Mouse (Mus musculus) midbrain, embryonic 11.5 days (tissue): ENCODE results near the gene Plekha5. TPM values are rescaled to one million over a fixed set of nuclear protein-coding genes. Genes with fewer than 3 reads are reported as not detected.
A peak's percentile ranks its signal among the peaks of the same experiment; 100 is the strongest.

Source experiments
- ATAC-seq: fragments of 200-750 bp; cut with Nextera tagmentation; 2 replicates; pipeline ENCODE4 v1.8.0; 2017; ENCODE audit warnings: moderate TSS enrichment, moderate library complexity; ENCODE audit not compliant: low FRiP score
- DNase-seq: peaks from one replicate; pipeline ENCODE4 v3.0.0; 2015; ENCODE audit warnings: low spot score; ENCODE audit errors: missing footprints
- H3K27ac ChIP-seq: fragments of 300-500 bp; sonication (generic); 2 replicates; pipeline ENCODE4 v1.5.1; 2014; ENCODE audit warnings: low read depth, low read length
- H3K27me3 ChIP-seq: fragments of 300-500 bp; sonication (generic); 2 replicates; pipeline ENCODE4 v1.6.1; 2014; ENCODE audit warnings: mild to moderate bottlenecking, low read length, moderate library complexity, mixed read lengths; ENCODE audit not compliant: control insufficient read depth, insufficient read depth
- H3K36me3 ChIP-seq: fragments of 300-500 bp; sonication (generic); 2 replicates; pipeline ENCODE4 v1.6.1; 2014; ENCODE audit warnings: mild to moderate bottlenecking, low read length, moderate library complexity, mixed read lengths; ENCODE audit not compliant: control insufficient read depth, insufficient read depth
- H3K4me1 ChIP-seq: fragments of 300-500 bp; sonication (generic); 2 replicates; pipeline ENCODE4 v1.6.1; 2014; ENCODE audit warnings: low read length; ENCODE audit not compliant: control insufficient read depth, insufficient read depth
- H3K4me2 ChIP-seq: fragments of 300-500 bp; sonication (generic); 2 replicates; pipeline ENCODE4 v1.6.1; 2014; ENCODE audit warnings: mild to moderate bottlenecking, moderate library complexity
- H3K4me3 ChIP-seq: fragments of 300-500 bp; sonication (generic); 2 replicates; pipeline ENCODE4 v1.5.1; 2014; ENCODE audit warnings: low read depth, low read length
- H3K9ac ChIP-seq: fragments of 300-500 bp; sonication (generic); 2 replicates; pipeline ENCODE4 v1.6.1; 2014; ENCODE audit warnings: low read length
- H3K9me3 ChIP-seq: fragments of 300-500 bp; sonication (generic); 2 replicates; pipeline ENCODE4 v1.6.1; 2016; ENCODE audit warnings: low read length; ENCODE audit not compliant: control insufficient read depth
- WGBS: fragments of 180-500 bp; shearing (Covaris S2); extraction: QIAGEN DNeasy Blood & Tissue Kit; methylation state at CpG from one replicate; pipeline ENCODE4 v1.1.7; 2014; 5-methylcytosine and 5-hydroxymethylcytosine counted together
- polyA plus RNA-seq: library from polyadenylated mRNA; unstranded; fragments of >200 nt; fragmentation: Nextera tagmentation; extraction: Ambion mirVana; gene quantifications from 2 replicates; pipeline ENCODE4 v1.2.1, GENCODE M21; 2014

The Plekha5 gene
- 56.9 and 57.2 TPM in 2 replicates for polyA plus RNA-seq

- peak within 1 kb of the TSS; percentile 86 for H3K9ac ChIP-seq
- ATAC-seq = peak; percentile 93
- H3K27me3 ChIP-seq = no peaks in the 10 kb centered on the region
- H3K4me2 ChIP-seq = peak within 1 kb of the TSS; percentile 65
- H3K27ac ChIP-seq = peak within 1 kb of the TSS; percentile 78
- under 1% methylated on average over 38 of the region's 65 CpGs for WGBS
- no peaks in the 10 kb centered on the region for H3K9me3 ChIP-seq
- peaks cover 9% of the 10 kb centered on the region for H3K4me1 ChIP-seq
- peak within 1 kb of the TSS; percentile 81 for H3K4me3 ChIP-seq
- H3K36me3 ChIP-seq = no peaks in the 10 kb centered on the region
- DNase-seq = peak; percentile 96
Measured at GRCm38 (mm10) chr6:140423846-140424200, at the start of gene Plekha5. Gene Plekha5 (plus strand): TSS chr6:140424054.

DNA sequence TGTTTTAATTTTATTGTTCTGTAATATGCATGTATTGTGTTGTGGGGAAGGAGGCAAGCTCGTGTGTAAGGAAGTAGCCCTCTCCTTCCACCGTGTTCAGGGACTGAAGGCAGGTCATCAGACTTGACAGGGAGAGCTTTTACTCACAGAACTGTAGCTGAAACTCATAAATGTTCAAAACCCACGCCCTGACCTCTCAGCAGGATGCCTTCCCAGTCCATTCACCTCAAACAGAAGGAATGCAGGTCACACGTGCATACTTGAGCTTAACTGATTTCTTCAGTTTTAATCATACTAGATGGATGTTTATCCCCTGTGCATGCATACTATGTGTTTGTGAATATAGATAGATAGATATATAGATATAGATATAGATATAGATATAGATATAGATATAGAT, 48.2 kb upstream of the Plekha5 start:
- Histone ChIP-seq H3K9ac (no peak overlapping the region), H3K36me3 (no peaks in the 10 kb centered on the region), H3K4me1 (peaks cover 2% of the 10 kb centered on the region; the same call in 1 of the 2 replicates), H3K27ac (no peak overlapping the region), H3K4me2 (no peak overlapping the region), H3K9me3 (no peaks in the 10 kb centered on the region), H3K4me3 (no peak overlapping the region), H3K27me3 (no peaks in the 10 kb centered on the region)
- WGBS = 40% methylated on average over 4 of the region's 4 CpGs
- no peak for ATAC-seq
- DNase-seq = no peak

GRCm38 (mm10) chr6:140380588-140380987, 43.3 kb upstream of the Plekha5 start:
- WGBS = 78% methylated on average over 2 of the region's 2 CpGs
- no peak for ATAC-seq

DNA sequence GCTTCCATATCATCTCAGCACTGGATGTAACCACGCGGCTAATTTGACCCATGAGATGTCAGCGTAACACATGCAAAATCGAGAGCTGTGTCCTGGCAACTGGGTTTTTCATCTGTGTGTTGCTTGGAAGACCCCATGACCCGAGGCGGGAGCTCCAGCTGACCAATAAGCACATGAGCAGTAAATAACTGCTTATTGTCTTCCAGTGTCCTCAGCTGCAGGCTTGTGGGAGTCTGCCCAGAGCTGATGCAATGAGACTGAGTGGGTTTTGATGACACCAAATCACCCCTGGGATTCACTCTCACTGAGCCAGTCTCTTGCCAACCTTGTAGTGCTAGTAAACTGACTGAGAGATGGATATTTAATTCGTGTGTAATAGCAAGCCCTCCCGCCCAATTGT, 42.7 kb upstream of the Plekha5 start:
- DNase-seq = no peak
- H3K9ac ChIP-seq = no peak overlapping the region
- H3K27ac ChIP-seq = no peak overlapping the region
- no peak for ATAC-seq
- H3K4me3 ChIP-seq = no peak overlapping the region
- no peaks in the 10 kb centered on the region for H3K36me3 ChIP-seq
- no peaks in the 10 kb centered on the region for H3K4me1 ChIP-seq
- no peak overlapping the region for H3K4me2 ChIP-seq
- no peaks in the 10 kb centered on the region for H3K9me3 ChIP-seq
- 75% methylated on average over 8 of the region's 8 CpGs for WGBS
- H3K27me3 ChIP-seq = no peaks in the 10 kb centered on the region

More at GRCm38 (mm10) chr6:140380588-140380987, 43.3 kb upstream of the Plekha5 start:
- H3K36me3 ChIP-seq = no peaks in the 10 kb centered on the region
- DNase-seq = no peak
- H3K9me3 ChIP-seq = no peaks in the 10 kb centered on the region
- H3K4me3 ChIP-seq = no peak overlapping the region
- H3K4me1 ChIP-seq = no peaks in the 10 kb centered on the region
- no peak overlapping the region for H3K4me2 ChIP-seq
- no peak overlapping the region for H3K9ac ChIP-seq
- no peaks in the 10 kb centered on the region for H3K27me3 ChIP-seq
- H3K27ac ChIP-seq = no peak overlapping the region

- Histone ChIP-seq H3K27ac (no peak overlapping the region), H3K4me1 (no peaks in the 10 kb centered on the region), H3K36me3 (no peaks in the 10 kb centered on the region), H3K27me3 (no peaks in the 10 kb centered on the region), H3K4me2 (no peak overlapping the region), H3K9ac (no peak overlapping the region), H3K4me3 (no peak overlapping the region), H3K9me3 (no peaks in the 10 kb centered on the region)
- WGBS = 91% methylated on average over 10 of the region's 10 CpGs
- DNase-seq (no peak), ATAC-seq (no peak)
Measured at GRCm38 (mm10) chr6:140383580-140384400, 40.1 kb upstream of the Plekha5 start.

- no peak overlapping the region for H3K4me3 ChIP-seq
- H3K27ac ChIP-seq = no peak overlapping the region
- no peaks in the 10 kb centered on the region for H3K27me3 ChIP-seq
- no peak overlapping the region for H3K9ac ChIP-seq
- no peaks in the 10 kb centered on the region for H3K36me3 ChIP-seq
- H3K4me1 ChIP-seq = no peaks in the 10 kb centered on the region
- ATAC-seq = no peak
- WGBS = 96% methylated on average over 7 of the region's 7 CpGs
- H3K4me2 ChIP-seq = no peak overlapping the region
- no peak for DNase-seq
- H3K9me3 ChIP-seq = no peaks in the 10 kb centered on the region
Measured at GRCm38 (mm10) chr6:140396687-140397086, 27.2 kb upstream of the Plekha5 start.

DNA sequence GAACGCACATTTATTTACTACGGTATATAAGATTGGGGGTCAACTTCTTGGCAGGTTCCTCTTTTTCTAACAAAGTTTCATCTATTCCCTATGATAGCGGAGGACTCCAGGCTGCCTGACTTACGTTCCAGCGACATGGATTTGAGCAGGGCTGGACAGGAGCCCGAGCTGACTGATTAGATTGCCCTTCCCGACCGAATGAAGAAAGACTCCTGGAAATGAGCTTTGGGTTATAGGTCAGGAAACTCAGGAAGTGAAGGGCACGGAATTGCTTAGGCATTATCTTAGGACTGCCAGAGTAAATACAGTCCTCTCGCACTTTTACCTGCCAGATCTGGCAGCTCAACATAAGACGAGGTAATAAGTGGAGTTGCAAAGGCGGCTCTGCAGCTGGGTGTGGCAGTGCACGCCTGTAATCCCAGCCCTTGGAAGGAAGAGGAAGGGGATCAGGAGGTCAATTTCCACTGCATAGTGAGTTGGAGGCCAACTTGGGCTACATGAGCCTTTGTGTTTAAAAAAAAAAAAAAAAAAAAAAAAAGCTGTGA, 21.0 kb upstream of the Plekha5 start:
- no peaks in the 10 kb centered on the region for H3K36me3 ChIP-seq
- no peaks in the 10 kb centered on the region for H3K4me1 ChIP-seq
- no peak overlapping the region for H3K4me2 ChIP-seq
- no peak overlapping the region for H3K4me3 ChIP-seq
- H3K27ac ChIP-seq = no peak overlapping the region
- H3K9ac ChIP-seq = no peak overlapping the region
- no peak for ATAC-seq
- no peaks in the 10 kb centered on the region for H3K9me3 ChIP-seq
- WGBS = 89% methylated on average over 13 of the region's 13 CpGs
- no peaks in the 10 kb centered on the region for H3K27me3 ChIP-seq
- DNase-seq = no peak

DNA sequence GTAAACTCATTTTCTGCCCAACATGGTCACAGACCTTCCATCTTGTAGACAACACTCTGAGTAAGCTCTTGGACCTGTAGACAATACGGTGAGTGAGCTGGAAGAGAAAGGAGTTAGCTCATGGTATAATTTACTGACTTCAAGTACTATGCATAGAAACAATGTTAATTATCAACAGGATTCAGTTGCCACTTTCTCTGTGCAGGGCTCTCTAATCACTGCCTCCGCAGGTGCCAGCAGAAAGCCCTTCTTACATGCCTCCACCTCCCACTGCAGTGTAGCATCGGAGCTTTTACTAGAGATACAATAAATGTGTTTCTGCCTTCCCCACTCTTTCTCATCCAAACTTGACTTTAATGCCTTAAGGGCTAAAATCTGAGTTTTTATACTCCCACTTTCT, 11.9 kb upstream of the Plekha5 start:
- WGBS = 85% methylated on average over 3 of the region's 3 CpGs
- H3K36me3 ChIP-seq = no peaks in the 10 kb centered on the region
- H3K9ac ChIP-seq = no peak overlapping the region
- DNase-seq (peak; percentile 23), ATAC-seq (no peak)
- H3K27me3 ChIP-seq = no peaks in the 10 kb centered on the region
- H3K4me2 ChIP-seq = no peak overlapping the region
- H3K4me3 ChIP-seq = no peak overlapping the region
- no peaks in the 10 kb centered on the region for H3K4me1 ChIP-seq
- H3K9me3 ChIP-seq = 0 out of 2 replicates have a peak, but pooled peaks cover 2% of the 10 kb centered on the region
- no peak overlapping the region for H3K27ac ChIP-seq

DNA sequence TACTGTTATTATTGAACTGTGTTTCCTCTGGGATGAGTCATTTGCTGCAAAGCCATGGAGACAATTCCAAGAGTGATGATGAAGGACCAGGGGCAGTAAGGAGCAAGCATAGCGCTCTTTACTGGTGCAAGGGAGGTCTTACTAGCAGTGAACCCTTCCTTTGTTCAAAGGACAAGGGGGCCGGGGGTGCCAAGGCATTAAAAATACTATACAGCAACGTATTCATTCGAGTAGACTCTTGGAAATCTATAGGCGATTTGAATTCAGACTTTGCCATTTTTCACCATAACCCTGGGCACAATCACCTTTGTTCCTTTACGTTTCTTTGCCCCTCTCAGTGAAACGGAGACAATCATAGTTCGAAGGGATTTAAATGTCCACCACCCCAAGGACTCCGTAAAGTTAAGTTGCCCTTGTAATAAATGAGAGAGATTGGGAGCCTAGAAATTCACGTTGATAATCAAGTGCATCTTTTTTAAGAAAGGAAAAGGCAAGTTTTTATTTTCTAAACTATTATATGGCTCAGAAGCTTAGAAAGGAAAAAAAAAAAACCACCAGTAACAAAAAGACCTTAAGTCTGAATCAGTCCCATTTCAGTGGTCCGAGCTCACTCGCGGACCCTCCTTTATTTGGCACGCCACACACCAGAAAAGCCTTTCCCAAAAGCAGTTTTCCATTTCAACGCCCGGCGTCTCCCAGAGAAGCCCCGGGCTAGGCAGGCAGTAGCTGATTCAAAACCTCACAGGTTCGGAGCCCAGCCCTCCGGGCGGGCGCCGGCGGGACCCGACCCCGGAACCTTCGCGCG, 611 bp upstream of the Plekha5 start:
- Histone ChIP-seq H3K9ac (peak overlapping the region; percentile 86), H3K4me2 (peak overlapping the region; percentile 65), H3K27ac (peak overlapping the region; percentile 78), H3K4me3 (peak overlapping the region; percentile 81), H3K4me1 (peaks cover 9% of the 10 kb centered on the region), H3K27me3 (no peaks in the 10 kb centered on the region), H3K36me3 (no peaks in the 10 kb centered on the region), H3K9me3 (no peaks in the 10 kb centered on the region)
- ATAC-seq (no peak), DNase-seq (peak; percentile 93)
- 7% methylated on average over 29 of the region's 29 CpGs for WGBS
